Mouse (Mus musculus) neural tube, embryonic 11.5 days (tissue): ENCODE data around the gene Auts2. TPM values are rescaled to one million over a fixed set of nuclear protein-coding genes. Genes with fewer than 3 reads are reported as not detected.

ENCODE experiments used
- ATAC-seq: fragments of 200-750 bp; cut with Nextera tagmentation; 2 replicates; pipeline ENCODE4 v1.8.0; 2017; ENCODE audit warnings: moderate number of reproducible peaks, mild to moderate bottlenecking, moderate TSS enrichment, moderate library complexity; ENCODE audit not compliant: insufficient read depth, low FRiP score, low TSS enrichment
- DNase-seq: peaks from one replicate; pipeline ENCODE4 v3.0.0-alpha.2; 2015; ENCODE audit warnings: low spot score
- H3K27ac ChIP-seq: fragments of 300-500 bp; sonication (generic); 2 replicates; pipeline ENCODE4 v1.5.1; 2014; ENCODE audit warnings: low read depth, mild to moderate bottlenecking, low read length
- H3K27me3 ChIP-seq: fragments of 300-500 bp; sonication (generic); 2 replicates; pipeline ENCODE4 v1.6.1; 2014; ENCODE audit warnings: mild to moderate bottlenecking, low read length, mixed read lengths; ENCODE audit not compliant: control insufficient read depth, insufficient read depth
- H3K36me3 ChIP-seq: fragments of 300-500 bp; sonication (generic); 2 replicates; pipeline ENCODE4 v1.6.1; 2014; ENCODE audit warnings: mild to moderate bottlenecking, low read length, moderate library complexity, mixed read lengths; ENCODE audit not compliant: control insufficient read depth, insufficient read depth
- H3K4me1 ChIP-seq: fragments of 300-500 bp; sonication (generic); 2 replicates; pipeline ENCODE4 v1.6.1; 2014; ENCODE audit warnings: low read length, mixed read lengths; ENCODE audit not compliant: control insufficient read depth, insufficient read depth
- H3K4me2 ChIP-seq: fragments of 300-500 bp; sonication (generic); 2 replicates; pipeline ENCODE4 v1.6.1; 2014; ENCODE audit warnings: low read depth, mild to moderate bottlenecking, moderate library complexity
- H3K4me3 ChIP-seq: fragments of 300-500 bp; sonication (generic); 2 replicates; pipeline ENCODE4 v1.5.1; 2014; ENCODE audit warnings: low read depth, low read length
- H3K9ac ChIP-seq: fragments of 300-500 bp; sonication (generic); 2 replicates; pipeline ENCODE4 v1.6.1; 2014; ENCODE audit warnings: mild to moderate bottlenecking, low read length
- H3K9me3 ChIP-seq: fragments of 300-500 bp; sonication (generic); 2 replicates; pipeline ENCODE4 v1.6.1; 2016; ENCODE audit warnings: low read length; ENCODE audit not compliant: control insufficient read depth
- WGBS: fragments of 180-500 bp; shearing (Covaris S2); extraction: QIAGEN DNeasy Blood & Tissue Kit; methylation state at CpG from one replicate; pipeline ENCODE4 v1.1.7; 2014; 5-methylcytosine and 5-hydroxymethylcytosine counted together
- polyA plus RNA-seq: library from polyadenylated mRNA; unstranded; fragments of >200 nt; fragmentation: Nextera tagmentation; extraction: Ambion mirVana; gene quantifications from 2 replicates; pipeline ENCODE4 v1.2.1, GENCODE M21; 2014

Gene Auts2
- polyA plus RNA-seq, 1 experiment from 2014 or later = 45.0 TPM

DNA sequence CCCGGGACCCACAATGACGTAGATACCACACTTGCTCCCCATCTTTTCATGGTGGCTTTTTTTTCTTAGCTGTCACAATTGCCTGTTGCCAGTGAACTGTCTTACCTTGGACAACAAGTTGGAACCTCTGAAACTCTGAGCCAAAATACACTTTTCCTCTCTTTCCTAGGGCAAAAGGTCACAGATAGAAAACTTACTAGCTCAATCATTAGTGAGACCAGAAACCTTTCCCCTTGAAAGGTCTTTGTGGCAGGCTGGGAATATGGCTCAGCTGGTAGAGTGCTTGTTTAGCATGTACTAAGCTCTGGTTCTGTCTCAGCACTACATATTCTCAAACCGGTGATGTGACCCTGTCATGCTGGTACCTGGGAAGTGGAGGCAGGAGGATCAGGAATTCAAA, 93.1 kb downstream of the Auts2 start:
- no peak overlapping the region for H3K4me2 ChIP-seq
- no peak overlapping the region for H3K27ac ChIP-seq
- no peak overlapping the region for H3K9ac ChIP-seq
- DNase-seq (no peak), ATAC-seq (no peak)
- peaks cover 10% of the 10 kb centered on the region; the same call in 1 of the 2 replicates for H3K4me1 ChIP-seq
- H3K4me3 ChIP-seq = no peak overlapping the region
- WGBS = 92% methylated on average over 3 of the region's 3 CpGs
- no peaks in the 10 kb centered on the region for H3K27me3 ChIP-seq
- H3K9me3 ChIP-seq = no peaks in the 10 kb centered on the region
- no peaks in the 10 kb centered on the region for H3K36me3 ChIP-seq

DNA sequence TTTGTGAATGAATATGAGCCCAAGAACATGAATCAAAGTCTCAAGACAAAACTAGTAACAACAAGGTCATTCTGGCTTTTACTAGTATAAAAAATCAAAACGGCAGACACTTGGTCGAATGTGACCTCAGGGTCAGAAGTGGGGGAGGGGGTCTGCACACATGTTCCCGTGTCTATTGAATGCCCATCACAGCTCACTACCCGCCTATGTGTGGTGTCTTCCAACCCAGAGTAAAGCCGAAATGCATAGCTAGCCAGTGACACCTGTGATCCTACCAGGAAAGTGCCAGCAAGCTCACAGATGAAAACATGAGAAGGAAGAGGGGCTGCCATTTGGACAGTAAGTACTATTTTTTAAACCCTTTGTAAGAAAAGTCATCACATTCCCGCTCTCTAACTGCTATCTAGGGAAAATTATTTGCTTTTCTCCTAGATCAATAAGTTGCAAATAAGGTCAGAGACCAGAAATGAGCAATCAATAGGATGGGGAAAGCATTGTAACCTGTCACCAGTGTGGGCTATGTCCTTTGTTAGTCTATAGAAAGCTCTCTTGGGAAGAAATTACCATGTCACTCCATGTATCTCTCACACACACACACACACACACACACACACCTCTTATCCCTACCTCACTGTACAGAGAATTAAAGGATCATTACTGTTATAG, 94.6 kb downstream of the Auts2 start:
- Histone ChIP-seq H3K27me3 (no peaks in the 10 kb centered on the region), H3K36me3 (no peaks in the 10 kb centered on the region), H3K4me2 (no peak overlapping the region), H3K4me3 (no peak overlapping the region), H3K4me1 (peaks cover 10% of the 10 kb centered on the region; the same call in 1 of the 2 replicates), H3K9ac (no peak overlapping the region), H3K27ac (no peak overlapping the region), H3K9me3 (no peaks in the 10 kb centered on the region)
- DNase-seq (no peak), ATAC-seq (no peak)
- 60% methylated on average over 6 of the region's 6 CpGs for WGBS

DNA sequence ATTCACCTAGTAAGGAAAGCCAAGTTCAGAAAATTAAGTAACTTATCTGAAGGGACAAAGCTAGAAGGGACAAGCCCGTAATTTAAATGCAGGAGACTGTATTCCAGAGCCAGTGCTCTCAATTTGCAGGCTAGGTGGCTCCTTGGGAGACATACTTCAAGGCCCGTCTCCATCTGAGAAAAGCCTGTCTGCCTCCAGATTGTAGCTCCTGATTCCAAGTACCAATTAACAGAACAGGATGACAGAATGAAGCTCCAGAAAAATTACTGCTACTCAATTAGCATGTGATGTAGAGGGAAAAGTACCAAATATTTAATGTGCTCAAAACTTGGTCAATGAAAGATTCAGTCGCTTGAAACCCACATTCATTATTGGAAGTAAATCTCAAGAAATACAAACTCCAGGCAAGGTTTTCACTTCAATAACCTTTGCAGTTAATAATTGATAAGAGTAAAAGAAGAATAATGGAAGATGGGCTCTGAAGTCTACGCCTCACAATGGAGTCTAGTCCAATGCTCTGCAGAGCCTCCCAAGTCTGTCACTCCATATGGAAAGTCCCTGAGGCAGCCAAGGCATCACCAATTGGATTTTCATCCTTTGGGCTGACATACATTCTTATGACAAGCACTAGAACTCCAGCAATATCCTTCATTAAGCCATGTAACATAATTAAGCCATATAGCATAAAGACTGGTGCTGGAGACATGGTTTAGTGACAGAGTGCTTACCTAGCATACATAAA, 97.8 kb downstream of the Auts2 start:
- H3K4me2 ChIP-seq = no peak overlapping the region
- DNase-seq = no peak
- H3K9ac ChIP-seq = no peak overlapping the region
- no peak overlapping the region for H3K4me3 ChIP-seq
- H3K4me1 ChIP-seq = peaks cover 13% of the 10 kb centered on the region
- 87% methylated on average over 4 of the region's 4 CpGs for WGBS
- no peak overlapping the region for H3K27ac ChIP-seq
- no peaks in the 10 kb centered on the region for H3K27me3 ChIP-seq
- H3K9me3 ChIP-seq = no peaks in the 10 kb centered on the region
- ATAC-seq = no peak
- no peaks in the 10 kb centered on the region for H3K36me3 ChIP-seq

DNA sequence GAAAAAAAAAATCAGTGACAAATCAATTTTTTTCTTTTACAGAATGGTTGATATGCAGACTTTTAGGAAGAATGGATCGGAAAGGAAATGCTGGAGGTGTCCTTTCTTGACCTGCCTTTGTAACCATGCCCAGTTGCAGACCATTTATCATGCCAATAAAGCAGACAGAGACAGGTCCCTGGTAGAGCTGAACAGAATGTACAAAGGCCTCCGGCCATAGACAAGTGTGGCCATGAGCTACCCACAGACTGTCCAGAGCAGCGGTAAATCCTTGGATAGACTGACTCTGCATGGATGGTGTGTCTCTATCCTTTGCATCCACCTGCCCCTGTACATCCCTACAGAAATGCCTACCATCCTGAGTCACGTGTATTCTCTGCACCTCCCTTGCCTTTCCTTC, 100.2 kb downstream of the Auts2 start:
- DNase-seq (no peak), ATAC-seq (no peak)
- H3K27ac ChIP-seq = no peak overlapping the region
- peaks cover 9% of the 10 kb centered on the region for H3K4me1 ChIP-seq
- no peaks in the 10 kb centered on the region for H3K9me3 ChIP-seq
- H3K4me2 ChIP-seq = no peak overlapping the region
- no peak overlapping the region for H3K9ac ChIP-seq
- H3K4me3 ChIP-seq = no peak overlapping the region
- H3K36me3 ChIP-seq = no peaks in the 10 kb centered on the region
- H3K27me3 ChIP-seq = no peaks in the 10 kb centered on the region
- WGBS = 39% methylated on average over 4 of the region's 4 CpGs

DNA sequence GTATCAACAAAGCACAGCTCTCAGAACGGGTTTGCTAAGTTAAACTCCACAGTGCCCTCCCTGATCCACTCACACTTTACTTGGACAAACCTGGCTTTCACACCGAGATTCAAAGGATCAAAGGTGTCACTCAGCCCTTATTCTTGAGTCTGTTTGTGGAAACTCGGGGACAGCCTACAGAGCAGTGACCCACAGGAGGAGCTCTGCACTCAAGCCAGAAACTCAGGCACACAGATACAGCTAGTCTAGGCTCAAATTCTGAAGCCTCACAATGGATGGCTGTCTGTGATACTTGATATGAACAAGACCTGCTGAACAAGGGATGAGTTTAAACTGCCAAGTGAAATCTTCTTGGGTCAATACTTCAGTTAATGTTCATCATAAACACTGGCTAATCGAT, 104.7 kb downstream of the Auts2 start:
- no peak overlapping the region for H3K9ac ChIP-seq
- no peaks in the 10 kb centered on the region for H3K27me3 ChIP-seq
- no peaks in the 10 kb centered on the region for H3K36me3 ChIP-seq
- no peak overlapping the region for H3K4me3 ChIP-seq
- no peak for ATAC-seq
- WGBS = 53% methylated on average over 4 of the region's 4 CpGs
- no peak for DNase-seq
- H3K4me2 ChIP-seq = no peak overlapping the region
- H3K27ac ChIP-seq = no peak overlapping the region
- H3K4me1 ChIP-seq = peaks cover 9% of the 10 kb centered on the region; the same call in 1 of the 2 replicates
- H3K9me3 ChIP-seq = no peaks in the 10 kb centered on the region

DNA sequence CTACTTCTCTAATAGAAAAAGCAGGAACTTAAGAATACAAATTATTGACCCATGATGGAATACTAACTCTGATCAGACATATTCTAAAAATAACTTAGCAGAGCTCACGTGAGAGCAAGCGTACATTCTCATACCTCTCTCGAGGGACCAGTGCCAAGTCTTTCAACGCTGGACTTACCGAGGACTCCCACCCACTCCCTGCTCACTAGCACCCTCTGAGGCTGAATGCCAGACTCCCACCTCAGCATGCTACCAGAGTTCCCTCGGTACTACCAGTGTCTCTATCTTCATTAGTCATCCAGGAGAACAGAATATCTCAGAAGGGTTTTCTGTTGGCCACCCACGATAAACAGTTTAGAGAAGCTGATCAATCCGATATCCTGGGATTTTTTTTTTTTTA, 105.2 kb downstream of the Auts2 start:
- H3K4me1 ChIP-seq = peaks cover 7% of the 10 kb centered on the region; the same call in 1 of the 2 replicates
- H3K9ac ChIP-seq = no peak overlapping the region
- H3K4me2 ChIP-seq = no peak overlapping the region
- H3K36me3 ChIP-seq = no peaks in the 10 kb centered on the region
- H3K9me3 ChIP-seq = no peaks in the 10 kb centered on the region
- no peaks in the 10 kb centered on the region for H3K27me3 ChIP-seq
- ATAC-seq (no peak), DNase-seq (no peak)
- 70% methylated on average over 8 of the region's 8 CpGs for WGBS
- no peak overlapping the region for H3K27ac ChIP-seq
- H3K4me3 ChIP-seq = no peak overlapping the region

DNA sequence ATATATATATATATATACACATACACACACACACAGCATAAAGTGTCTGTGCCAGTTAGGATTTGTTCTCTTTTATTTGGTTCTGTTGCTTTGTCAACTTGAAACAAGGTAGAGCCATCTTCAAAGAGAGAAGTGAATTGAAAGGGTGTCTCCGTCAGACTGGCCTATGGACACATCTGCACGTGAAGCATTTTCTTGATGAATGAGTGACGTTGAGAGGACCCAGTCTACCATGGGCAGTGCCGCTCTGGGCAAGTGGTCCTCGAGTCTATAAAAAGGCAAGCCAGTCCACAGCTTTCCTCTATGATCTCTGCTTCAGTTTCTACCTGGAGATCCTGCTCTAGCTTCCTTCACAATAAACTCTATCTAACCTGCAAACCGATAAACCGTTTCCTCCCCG, 105.7 kb downstream of the Auts2 start:
- no peak overlapping the region for H3K9ac ChIP-seq

DNA sequence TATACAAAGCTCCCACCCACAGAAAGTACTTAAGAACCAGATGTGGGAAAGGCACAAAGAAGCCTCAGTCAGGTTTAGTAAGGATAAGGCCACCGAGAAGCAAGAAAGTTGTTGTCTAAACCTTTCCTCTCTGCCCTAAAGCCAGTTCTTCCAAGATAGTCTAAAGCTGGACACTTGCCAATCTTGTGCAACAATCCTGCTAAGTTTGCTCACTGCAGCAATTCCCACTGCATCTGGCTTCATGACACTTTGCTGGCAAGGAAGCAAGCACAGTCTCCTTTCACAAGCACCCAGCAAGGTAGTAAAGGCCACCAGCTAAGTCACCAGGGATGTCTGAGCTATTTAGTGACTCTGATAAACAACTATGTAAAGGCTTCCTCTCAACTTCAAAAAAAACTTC, 106.2 kb downstream of the Auts2 start:
- H3K27me3 ChIP-seq = no peaks in the 10 kb centered on the region
- H3K4me1 ChIP-seq = no peaks in the 10 kb centered on the region
- H3K9me3 ChIP-seq = no peaks in the 10 kb centered on the region
- no peaks in the 10 kb centered on the region for H3K36me3 ChIP-seq
- DNase-seq = no peak
- no peak overlapping the region for H3K4me2 ChIP-seq
- H3K27ac ChIP-seq = no peak overlapping the region
- H3K9ac ChIP-seq = no peak overlapping the region
- no peak overlapping the region for H3K4me3 ChIP-seq
- 88% methylated on average over 1 of the region's 1 CpGs for WGBS
- no peak for ATAC-seq

More for the DNA sequence above, 105.7 kb downstream of the Auts2 start:
- ATAC-seq = no peak
- H3K9me3 ChIP-seq = no peaks in the 10 kb centered on the region
- H3K4me3 ChIP-seq = no peak overlapping the region
- H3K4me2 ChIP-seq = no peak overlapping the region
- H3K27me3 ChIP-seq = no peaks in the 10 kb centered on the region
- H3K4me1 ChIP-seq = 0 out of 2 replicates have a peak, but pooled peaks cover 2% of the 10 kb centered on the region
- no peaks in the 10 kb centered on the region for H3K36me3 ChIP-seq
- no peak overlapping the region for H3K27ac ChIP-seq
- no peak for DNase-seq
- 93% methylated on average over 8 of the region's 8 CpGs for WGBS

DNA sequence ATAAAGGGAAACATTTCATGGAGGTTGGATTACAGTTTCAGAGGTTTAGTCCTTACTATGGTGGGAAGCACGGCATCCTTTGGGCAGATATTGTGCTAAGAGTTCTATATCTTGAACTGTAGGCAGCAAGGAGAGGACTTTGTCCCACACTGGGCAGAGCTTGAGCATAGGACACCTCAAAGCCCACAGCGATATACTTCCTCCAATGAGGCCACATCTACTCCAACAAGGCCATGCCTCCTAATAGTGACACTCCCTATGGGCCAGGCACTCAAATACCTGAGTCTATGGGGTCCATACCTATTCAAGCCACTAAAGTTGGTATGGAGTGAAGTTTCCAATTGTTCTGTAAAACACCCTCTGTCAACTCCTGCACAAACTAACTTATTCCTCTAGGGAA, 106.7 kb downstream of the Auts2 start:
- 98% methylated on average over 2 of the region's 2 CpGs for WGBS
- Histone ChIP-seq H3K27ac (no peak overlapping the region), H3K36me3 (no peaks in the 10 kb centered on the region), H3K9ac (no peak overlapping the region), H3K4me1 (no peaks in the 10 kb centered on the region), H3K9me3 (no peaks in the 10 kb centered on the region), H3K4me2 (no peak overlapping the region), H3K27me3 (no peaks in the 10 kb centered on the region), H3K4me3 (no peak overlapping the region)
- DNase-seq (no peak), ATAC-seq (no peak)
